Mouse (Mus musculus) mouse embryonic stem cell (cell line): ENCODE measurements around the gene Olfr1362.

Source experiments
- in situ Hi-C, 2 experiments: fragments of 300-500 bp; cut with MboI; formaldehyde crosslinking; loops; 1 replicate in 1 of 2; 3 replicates in 1 of 2; pipeline ENCODE4 v1.14.3; 2019 to 2020; ENCODE audit warnings: low sequenced_read_pairs in 2 of 2, low pct_unique_long_range_greater_than_20kb in 1 of 2, mixed read lengths in 1 of 2; ENCODE audit not compliant: unreplicated experiment in 1 of 2

The Olfr1362 gene

DNA sequence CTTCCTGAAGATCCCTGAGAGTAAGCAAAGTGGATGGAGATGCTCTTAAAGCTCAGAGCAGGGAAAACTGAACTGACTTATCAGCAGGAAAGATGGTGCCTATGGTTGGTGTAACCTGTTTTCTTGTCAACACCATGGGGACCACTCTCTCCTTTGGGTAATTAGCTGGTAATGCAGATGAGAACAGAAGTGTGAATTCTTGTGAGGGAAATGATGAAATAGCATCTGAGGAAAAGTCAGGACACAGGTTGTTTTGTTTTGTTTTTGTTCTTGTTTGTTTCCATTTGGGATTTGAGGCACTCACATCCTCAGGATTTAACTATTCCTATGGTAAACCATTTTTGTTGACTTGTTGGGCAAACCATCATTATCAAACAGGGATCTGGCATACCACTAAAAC lies at the start of gene Olfr1362:
Gene Olfr1362, minus strand, starts transcription at position 101 of the 400 bp plus-strand sequence.
- in situ Hi-C loops, result no loop called here

DNA sequence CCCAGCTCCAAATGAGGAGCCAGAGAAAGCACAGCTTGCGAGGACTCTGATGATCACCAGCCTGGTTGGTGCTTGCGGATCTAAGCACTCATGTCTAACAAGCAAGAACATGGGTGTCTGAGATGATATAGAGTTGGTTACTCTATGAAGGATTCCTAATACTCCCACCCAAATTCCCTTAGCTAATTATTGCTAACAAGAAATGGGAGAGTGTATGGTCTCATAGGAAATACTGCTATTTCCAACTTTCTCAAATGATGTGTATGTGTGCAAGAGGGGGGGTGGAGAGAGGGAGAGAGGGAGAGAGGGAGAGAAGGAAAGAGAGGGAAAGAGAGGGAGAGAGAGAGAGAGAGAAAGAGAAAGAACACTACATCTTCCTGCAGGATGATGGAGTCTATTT lies 49.5 kb upstream of the Olfr1362 start, which contains the start of gene Olfr1361:
Gene Olfr1361, minus strand, starts transcription at position 101 of the 400 bp plus-strand sequence.
- in situ Hi-C loops, result no loop called here

DNA sequence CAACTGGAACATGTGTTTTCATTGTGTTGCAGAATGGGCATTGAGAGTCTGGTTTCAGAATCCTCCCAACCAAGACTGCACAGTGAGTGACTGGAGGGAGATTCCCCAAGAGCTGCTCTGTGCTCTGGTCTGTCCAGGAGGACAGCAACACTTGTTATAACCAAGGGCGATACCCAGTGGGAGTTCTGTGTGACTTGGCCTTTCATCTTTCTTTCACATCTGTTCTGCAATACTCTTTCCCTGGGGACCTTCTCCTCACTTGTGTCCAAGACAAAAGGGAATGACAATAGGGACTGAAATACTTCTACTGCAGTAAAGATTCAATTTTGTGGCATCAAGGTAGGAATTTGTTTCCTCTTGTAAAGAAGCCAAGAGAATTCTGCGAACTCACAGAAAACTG lies 28.6 kb upstream of the Olfr1362 start, which contains the start of gene Olfr11:
Gene Olfr11, minus strand, starts transcription at position 101 of the 400 bp plus-strand sequence.
- in situ Hi-C loops, result no loop called here

DNA sequence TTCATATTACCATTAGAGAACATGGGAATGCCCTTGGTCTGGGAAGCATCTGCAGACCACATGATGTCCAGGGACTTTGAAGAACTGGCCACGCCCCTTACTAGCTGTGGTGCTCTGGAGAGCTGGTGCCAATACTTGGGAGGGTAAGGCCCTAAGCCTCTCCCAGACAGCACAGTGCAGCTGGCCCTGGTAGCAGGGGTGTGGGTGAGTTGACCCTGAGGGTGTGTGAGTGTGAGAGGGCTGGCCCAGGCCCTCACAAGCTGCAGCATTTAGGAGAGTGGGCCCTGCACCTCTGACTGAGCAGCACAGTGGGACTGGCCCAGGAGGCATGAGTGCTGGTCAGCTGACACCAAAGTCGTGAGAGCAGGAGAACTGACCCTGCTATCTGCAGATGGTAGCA lies 22.2 kb downstream of the Olfr1362 start:
- in situ Hi-C loops, result no loop called here

DNA sequence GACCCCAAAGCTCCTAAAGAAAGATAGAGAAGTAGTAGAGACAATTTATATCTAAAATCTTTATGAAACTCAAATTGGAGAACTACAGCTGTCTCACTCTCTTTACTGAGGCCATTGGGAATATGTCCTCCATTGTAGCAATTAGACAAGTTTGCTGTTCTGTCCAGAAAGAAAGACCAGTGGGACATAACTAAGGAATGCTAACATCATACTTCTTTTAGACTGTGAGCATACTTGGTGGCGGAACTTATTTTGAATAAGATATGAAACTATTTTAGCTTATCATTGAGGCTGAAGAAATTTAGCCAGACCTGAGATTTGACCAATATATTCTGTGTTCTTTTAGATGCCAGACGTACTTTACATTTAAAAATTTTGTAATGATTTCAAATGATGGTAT lies 32.2 kb downstream of the Olfr1362 start, which contains the start of gene Olfr1364:
Gene Olfr1364, minus strand, starts transcription at position 101 of the 400 bp plus-strand sequence.
- in situ Hi-C loops, result no loop called here
